Mouse (Mus musculus): ENCODE results near the gene Dpagt1.

DNA sequence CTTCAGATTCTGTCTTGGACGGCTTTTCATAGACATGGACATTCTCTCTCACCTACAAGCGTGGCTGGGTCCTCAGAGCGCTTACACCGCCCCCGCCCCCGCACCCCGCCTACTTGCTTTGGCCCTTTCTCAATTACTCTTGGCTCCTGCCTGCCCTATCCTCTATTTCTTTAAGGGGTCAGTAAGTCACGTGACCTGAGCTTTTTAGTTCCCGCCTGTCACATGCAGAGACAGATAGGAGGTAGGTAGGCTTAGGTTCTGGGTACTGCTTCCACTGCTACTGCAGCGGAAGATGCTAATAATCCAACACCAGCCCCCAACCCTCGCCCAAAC, 36.9 kb upstream of the Dpagt1 start:
- TF ChIP-seq CTCF (IDR thresholded peaks at IDR 0.05; ENCODE audit: insufficient read depth, low read depth, low read length) = no peak
- TF ChIP-seq POLR2A (IDR thresholded peaks at IDR 0.05; ENCODE audit: insufficient read depth, low read depth, low read length) = no peak
